Mouse (Mus musculus): ENCODE measurements at regions not wholly inside any gene's neighbourhood (a gene's known extent, or its start where the extent isn't known, plus 50 kb on each side); places are given as distances from the start of the nearest gene placed in this dataset.

DNA sequence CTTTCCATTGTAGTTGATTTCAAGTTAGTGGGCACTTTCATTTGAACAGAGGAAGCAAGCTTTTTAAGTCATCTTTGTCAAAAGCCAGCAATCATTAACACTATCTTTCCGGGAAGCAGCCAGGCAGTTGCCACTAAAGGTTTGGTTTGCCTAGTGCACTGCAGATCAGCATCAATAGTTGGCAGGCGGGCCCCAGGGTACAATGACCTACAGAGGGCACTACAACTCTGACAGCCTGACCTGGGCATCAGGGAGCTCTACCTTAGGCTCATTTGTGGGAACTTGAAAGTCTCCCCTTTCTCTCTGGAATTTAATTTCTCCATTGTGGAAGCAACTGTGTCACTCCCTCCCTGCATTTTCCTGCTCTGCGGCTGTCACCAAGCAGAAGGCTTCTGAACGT, 412.6 kb upstream of the Sall1 start:
- intact Hi-C loops (cut with DNase I) = no loop called here

DNA sequence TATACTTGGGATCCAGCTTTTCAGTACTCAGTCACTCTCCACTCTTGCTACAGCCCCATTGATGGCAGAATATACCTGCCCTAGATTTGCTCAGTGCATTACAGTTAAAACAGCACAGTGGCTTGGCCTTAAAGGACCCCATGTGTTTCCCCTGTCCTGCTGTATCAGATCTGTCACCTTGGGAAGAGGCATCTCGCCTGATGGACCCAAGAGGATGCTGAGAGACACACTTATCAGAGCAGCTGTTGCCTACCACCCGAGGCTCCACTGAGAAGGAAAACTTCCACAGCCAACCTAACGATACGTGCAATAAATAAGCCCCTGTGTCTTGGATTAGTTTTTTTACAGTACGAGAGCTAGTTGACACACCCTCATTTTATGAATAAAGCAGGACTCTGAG, 411.8 kb upstream of the Sall1 start:
- intact Hi-C loops (cut with DNase I) = no loop called here

DNA sequence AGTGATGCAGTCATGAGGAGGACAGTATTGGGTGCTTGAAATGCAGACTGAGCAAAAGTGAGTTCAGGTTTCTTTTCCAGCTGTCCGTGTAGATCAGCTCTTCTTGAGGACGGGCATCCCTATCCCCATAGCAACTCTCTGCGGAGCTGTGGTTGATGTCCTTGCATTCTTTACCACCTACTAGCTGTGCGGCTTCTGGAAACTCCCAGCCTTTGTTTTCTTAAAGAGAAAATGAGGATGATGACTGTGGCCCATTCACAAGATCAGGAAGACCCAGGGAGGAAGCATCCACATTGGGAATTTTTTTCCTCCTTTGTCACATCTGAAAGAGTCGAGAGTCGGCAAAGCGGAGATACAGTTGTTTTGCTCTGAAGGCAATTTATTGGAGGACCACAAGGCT, 410.2 kb upstream of the Sall1 start:
- intact Hi-C loops (cut with DNase I) = no loop called here

DNA sequence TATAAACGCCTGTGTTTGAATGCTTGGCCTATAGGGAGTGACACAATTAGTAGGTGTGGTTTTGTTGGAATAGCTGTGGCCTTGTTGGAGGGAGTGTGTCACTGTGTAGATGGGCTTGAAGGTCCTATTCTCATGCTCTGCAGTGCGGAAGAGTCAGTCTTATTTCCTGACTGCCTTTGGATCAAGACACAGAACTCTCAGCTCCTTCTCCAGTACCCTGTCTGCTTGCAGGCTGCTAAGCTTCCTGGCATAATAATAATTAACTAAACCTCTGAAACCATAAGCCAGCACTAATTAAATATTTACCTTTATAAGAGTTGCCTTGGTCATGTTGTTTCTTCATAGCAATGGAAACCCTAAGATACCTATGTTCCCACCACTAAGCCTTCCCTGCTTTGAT, 409.8 kb upstream of the Sall1 start:
- intact Hi-C loops (cut with DNase I) = no loop called here

DNA sequence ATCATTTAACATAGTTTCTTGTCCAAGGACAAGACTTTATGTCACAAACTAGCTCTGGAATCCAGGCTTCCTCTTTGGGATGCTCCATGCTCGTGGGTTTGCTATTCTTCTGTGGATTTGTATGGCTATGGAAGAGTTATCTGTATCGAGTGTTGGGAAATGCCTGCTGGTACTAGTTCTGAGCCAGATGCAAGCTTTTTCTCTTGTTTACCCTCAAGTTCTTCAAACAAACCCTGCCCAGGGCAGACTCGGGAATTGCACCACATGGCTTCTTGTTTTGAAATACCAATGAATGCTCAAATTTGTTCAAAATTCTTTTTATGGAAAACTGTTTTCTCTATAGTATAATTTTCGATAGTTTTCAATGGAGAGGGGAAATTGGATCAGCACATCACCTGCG, 400.5 kb upstream of the Sall1 start:
- intact Hi-C loops (cut with DNase I) = no loop called here

DNA sequence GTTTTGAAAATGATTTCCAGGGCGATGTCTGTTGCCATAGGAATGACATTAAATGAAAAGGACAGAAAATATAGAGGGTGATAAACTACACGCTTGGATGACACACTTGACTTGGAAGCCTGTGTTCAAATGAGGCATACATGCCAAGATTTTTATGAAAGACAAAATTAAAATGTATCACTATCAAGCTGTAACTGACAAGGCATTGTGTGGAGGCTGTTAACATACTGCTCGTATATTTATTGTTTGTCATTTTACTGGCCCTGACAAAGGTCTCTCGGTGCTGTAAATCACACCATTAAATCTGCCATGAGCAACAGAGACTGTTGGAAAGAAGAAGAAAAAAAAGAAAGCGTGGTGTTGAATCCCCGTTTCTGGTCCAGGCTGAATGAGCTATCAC, 395.3 kb upstream of the Sall1 start:
- intact Hi-C loops (cut with DNase I) = no loop called here

DNA sequence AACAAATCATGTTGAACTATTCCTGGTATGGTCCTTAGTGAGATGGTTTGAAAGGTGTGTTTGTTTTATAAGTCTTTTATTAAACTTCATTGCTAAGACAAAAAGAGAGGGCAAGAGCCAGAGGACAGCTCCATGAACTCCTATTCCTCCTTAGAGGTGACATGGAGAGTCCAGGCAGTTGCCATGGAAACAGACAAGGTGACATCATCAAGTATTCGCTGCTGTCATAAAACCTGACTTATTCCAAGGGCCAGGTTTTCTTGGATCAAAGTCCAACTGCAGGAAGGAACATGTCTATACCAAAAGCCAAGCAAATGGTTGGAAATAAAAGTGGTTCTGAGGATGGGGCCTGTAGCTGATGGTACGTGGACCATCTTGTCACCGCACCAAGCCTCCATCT, 383.0 kb upstream of the Sall1 start:
- intact Hi-C loops (cut with DNase I) = no loop called here

DNA sequence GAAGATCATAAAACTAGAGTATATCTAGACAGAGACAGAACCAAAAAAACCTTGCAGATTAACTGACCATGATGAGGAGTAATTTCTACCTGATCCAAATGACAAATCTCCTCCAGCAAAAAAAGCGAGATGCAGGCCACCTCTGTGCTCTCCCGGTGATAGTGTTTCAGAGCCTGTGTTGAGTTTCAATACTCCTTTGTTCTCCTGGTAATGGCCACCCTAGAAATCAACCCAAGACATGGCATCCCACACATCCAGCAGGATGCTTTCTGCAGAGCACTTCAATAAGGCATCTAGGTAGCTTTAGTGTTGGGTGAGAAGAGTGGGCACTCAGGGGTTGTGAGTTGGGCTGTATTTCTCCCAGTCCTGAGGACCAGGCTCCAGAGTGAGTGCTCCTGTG, 371.3 kb upstream of the Sall1 start:
- intact Hi-C loops (cut with DNase I) = no loop called here

DNA sequence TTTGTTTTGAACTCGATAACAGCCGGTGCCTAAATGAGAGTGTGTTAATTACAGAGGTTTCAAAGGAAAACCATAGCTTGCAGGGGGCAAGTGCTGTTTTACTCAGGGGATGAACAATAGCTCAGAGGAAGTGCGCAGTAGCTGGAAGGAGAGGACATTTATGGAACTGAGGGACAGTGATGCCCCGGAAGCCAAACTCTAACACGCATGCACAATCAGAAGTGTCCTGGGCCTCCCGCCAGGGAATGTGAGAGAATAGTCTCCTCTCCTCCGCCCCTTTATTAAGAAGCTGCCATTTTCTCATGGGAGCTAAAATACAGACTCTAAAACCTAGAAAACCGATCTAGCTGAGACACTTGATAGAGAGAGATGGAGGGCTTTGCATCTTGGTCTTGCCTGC, 368.5 kb upstream of the Sall1 start:
- intact Hi-C loops (cut with DNase I) = no loop called here

DNA sequence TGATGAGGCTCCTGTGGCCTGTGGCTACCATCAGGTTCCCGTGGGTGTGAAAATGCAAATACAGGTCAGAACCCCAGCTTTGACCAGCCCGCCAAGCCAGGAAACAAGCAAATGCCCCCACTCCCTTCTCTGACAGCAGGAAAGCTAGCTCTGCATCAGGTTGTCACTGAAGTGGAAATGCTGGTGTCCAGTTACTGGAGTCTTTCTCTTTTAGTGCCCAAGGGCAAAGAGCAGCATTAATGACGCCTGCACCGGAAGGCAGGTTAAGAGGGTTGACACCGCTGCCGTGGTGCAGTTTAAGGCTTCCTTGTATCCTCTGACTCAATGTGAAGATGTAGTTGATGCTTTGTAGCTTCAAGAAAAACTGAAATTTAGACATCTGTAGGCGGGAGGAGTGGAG, 368.1 kb upstream of the Sall1 start:
- intact Hi-C loops (cut with DNase I) = no loop called here

DNA sequence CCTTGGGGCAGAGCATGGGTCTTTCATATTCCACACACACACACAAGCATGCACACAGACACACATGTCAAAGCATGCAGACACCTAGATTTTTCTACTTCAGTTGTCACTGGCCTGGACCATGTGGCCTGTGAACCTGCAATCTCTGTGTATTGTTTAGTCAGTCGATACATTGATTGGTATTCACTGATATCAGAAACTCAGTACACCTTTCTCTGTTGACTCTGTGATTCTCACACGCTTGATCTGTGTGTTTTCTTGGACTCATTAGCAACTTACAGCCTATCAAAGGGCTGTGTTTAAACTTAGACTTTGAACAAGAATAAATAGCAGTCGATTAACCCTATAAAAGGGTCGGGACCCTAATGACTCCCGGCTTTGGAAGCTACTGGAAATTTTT, 362.7 kb upstream of the Sall1 start:
- intact Hi-C loops (cut with DNase I) = no loop called here

DNA sequence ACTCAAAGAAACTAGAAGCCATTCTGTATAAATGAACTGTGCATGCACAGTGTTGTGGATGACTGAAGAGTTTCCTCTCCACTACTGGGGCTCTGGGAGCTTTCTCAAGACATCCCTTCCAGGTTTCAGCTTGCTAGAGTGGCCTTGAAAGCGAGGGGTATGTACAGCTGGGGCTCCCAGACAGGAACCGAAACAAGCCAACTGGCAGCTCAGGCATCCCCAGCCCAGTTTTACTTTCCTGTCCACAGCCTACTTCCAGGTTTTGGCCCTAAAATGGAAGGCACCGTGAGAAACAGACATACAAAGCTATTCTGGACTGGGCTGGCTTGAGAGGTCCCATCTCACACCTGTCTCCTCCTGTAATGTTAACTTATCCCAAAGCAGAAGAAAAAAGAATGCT, 360.3 kb upstream of the Sall1 start:
- intact Hi-C loops (cut with DNase I) = no loop called here

DNA sequence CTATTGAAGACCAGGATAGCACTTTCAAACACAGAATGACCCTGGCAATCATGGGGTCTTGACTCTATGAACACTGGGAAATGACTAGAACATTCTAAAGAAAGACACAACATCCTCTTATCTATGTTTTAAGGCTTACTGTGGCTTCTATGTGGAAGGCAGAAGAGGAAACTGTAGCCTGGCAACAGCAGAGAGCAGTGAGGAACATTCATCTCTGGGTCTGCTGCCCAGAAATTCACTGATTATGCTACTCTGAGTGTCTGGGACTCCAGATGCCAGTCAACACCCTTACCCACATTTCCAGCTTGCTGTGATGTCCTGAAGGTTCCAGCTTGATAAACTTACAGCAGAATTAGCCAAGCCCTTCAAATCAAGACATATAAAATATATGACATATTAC, 352.7 kb upstream of the Sall1 start:
- intact Hi-C loops (cut with DNase I) = no loop called here

DNA sequence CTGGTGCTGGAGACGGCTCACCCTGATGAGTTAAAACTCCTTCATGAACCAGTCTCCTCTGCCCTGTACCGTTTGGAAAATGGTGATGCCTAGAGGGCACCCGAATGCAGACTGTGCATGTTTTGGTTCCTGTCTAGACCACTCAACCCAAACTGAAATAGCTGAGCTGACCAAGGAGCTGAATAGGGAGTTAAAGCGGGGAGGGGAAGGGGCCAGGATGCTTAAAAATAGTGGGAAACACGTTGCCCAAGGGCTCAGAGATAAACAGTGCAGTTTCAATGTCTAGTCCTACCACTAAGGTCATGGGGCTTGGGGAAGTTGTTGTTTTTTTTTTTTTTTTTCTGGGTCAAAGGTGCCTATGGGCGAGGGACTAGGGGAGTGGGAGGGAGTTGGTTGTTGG, 348.8 kb upstream of the Sall1 start:
- intact Hi-C loops (cut with DNase I) = no loop called here

DNA sequence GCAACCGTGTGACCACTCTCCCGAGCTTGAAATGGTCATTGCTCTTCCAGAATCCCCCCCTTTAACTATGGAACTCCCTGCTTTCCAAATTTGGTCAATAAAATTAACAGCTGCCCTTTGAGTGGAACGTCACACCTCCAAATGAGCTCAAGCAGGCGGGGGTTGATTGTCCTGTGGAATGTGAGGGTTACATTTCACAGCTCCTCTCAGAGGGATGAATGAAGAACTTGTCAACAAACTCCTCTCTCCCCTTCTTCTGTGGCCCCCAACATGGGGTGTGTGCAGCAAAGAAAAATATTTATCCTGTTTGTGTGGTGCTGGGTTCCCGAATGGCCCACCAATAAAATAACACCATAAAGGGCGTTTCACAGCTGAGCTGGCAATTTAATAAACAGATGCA, 344.8 kb upstream of the Sall1 start:
- intact Hi-C loops (cut with DNase I) = no loop called here

DNA sequence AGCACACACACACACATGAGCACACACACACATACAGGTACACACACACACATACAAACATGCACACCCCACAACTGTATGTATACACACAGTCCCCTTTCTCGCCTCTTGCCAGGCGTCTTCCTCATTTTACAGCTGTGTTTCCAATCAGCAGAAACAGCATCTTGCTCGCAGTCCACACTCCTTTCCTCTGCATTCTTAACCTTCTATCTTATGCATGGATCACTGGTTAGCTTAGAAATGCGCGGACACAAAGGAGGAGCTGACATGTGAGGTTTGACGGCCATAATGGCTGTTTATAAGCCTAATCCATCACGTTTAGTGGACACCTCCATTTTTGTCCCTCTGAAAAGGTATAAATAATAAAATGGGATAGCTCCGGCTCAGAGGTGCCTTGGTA, 343.3 kb upstream of the Sall1 start:
- intact Hi-C loops (cut with DNase I) = no loop called here

DNA sequence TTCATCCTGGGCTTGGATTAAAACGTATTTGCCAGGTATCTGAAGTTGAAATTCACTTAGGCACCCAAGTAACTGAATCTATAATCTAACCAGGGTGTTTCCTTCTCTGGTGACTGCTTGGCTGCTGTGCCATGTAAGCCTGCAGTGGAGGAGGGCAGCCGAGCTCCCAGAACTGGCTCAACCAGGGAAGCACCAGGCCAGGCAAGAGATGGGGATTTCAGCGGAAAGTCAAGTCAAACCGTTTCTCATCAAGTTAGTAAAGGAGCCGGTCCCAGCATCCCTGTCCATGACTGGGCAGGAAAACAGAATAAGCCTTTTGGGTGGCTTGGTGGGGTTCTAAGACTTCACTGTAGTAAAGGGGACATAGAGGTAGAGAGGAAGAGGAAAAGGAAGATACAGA, 341.1 kb upstream of the Sall1 start:
- intact Hi-C loops (cut with DNase I) = no loop called here

DNA sequence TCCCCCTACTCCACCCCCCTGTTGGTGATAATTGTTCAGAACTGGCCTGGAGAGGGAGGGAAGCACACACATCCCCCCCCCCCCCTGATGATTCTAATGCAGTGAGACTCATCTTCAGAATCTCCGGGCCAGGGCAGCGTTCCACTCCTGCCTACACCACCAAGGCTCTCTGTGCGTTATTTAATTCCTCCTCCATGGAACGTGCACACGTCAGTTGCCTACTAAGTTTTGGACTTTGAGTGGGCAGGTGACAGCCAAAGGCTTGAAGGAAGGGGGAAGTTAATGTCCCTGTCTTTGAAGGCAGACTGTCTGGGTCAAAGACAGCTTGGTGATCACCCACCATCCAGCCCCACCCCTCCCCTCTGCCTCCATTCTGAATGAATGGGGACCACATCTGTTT, 339.8 kb upstream of the Sall1 start:
- intact Hi-C loops (cut with DNase I) = no loop called here

DNA sequence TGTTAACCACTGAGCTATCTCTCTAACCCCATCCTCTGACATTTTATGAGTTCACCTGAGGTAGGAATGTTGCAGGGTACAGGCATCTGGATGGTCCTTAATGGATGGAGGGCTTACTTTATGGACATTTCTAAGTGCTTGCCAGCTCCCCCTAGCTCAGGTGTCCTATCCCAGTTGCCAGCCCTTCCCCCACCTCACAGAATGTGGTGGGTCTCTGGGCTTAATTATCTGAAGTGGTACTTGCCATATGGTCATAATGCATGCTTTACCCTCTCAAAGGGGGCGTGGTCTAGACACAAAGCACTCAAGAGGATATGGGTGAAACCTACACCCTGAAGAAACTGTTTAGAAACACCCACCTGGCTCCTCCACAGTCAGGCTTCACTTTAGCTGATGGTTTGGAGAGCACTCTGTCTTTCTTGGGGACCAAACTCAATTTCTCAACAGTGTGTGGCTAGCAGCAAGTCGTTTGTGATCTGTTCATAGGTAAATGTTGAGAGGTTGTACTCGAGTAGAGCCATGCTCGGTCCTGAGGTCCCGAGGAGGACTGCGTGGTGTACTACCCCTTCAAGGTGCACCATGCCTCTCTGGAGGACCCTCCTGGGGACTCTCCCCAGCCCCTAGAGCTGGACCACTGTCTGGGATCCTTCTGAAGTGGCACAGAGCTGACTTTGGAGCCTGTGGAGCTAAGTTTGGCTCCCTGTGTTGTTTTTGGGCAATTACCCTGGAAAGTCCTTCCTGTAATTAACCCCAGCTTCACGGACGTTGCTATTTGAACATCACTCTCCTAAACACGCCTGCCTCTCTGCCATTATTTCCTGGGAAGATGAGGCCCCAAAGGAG, 338.8 kb upstream of the Sall1 start:
- intact Hi-C loops (cut with DNase I) = no loop called here

DNA sequence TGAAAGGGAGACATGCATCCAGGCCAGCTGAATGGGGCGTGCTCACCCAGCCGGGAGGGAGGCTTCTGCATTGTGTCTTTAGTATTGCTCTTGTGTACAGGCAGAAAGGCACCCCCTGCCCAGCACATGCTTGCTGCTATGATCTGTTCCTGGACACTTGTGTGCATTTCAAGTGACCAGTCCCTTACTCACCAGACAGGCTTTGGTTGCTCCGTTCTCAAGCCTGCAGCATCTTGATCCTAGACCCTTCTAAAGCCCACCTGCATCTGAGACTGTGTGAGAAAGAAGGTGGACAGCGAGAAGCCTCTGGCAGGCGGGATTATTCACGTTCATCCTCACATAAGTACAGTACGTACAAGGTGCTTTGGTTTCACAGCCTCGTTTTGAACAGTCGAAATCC, 336.5 kb upstream of the Sall1 start:
- intact Hi-C loops (cut with DNase I) = no loop called here

DNA sequence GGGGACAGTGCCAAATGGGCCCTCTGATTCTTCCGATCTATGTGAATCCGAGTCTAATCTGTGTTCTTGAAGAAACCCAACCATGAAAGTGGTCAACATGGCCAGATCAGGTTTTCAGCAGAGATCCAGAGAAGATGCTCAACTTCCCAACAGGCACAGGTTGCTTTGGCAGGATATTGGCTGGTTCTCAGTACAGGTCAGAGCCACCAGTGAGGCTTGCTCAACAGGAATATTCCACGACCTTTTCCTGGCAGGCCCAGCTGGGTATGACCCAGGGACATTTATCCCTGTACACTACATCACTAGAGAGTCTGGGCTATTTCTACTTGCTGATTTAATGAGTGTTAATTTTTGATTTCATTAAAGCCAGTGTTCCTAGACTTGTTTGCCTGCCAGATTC, 328.8 kb upstream of the Sall1 start:
- intact Hi-C loops (cut with DNase I) = no loop called here

DNA sequence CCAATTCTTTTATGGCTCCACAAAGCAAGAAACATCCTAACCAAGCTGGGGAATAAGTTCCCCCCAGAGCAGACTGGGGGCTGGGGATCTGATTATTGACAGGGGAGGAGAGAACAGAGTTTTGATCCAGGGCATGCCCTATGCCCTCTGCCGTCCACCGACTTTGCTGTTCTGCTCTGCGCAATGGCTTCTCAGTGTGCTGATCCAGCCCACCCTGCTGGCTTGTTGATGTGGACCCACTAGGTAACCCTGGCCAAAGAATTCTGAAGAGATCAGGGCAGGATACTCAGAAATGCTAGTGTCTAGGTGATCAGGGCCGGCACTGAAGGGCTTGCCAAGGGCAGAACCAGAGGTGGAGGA, 327.8 kb upstream of the Sall1 start:
- intact Hi-C loops (cut with DNase I) = no loop called here

DNA sequence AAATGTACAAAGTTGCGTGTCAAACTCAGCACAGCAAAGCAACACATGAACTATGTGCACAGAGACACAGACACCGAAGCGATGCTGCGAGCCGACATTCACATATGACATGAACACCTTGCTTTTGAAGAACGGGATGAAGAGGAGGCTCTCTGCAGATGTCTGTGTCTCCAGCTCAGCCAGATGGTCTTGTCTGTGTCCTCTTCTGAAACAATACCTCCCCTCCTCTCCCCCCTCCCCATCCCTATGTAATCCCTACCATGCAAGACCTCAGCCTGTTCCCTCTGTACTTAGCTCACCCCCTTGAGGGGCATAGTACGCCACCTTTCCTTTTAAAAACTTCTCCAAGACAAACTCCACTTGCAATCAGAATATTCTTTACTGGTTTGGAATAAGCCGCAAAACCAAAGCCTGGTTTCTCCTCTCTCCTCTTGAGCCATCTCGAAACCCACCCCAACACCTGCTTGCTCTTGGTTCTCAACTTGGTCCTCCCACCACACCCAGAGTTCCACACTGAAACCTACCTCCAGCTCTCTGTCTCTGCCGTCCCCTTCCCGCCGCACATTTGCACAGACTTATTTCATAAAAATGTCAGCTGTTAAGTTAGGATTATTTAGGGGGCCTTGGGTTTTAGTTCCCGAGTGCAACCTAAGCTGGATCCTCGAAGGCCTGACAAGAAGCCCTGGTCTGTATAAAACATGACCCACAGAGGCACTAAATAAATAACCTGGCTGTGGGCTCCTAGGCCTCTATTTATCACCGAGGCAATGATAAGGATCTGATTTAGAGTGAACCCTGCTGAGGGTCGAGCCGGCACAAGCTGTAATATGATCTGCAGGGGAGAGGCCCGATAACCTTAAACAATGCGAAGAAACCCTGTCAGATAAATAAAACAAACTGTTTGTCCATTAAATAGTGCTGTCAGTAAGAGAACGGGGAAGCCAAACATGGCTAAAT, 327.1 kb upstream of the Sall1 start:
- intact Hi-C loops (cut with DNase I) = no loop called here

Measured in adrenal gland (tissue).